8 mouse cellular contexts compared by ENCODE assay signal in the genomic region with DNA sequence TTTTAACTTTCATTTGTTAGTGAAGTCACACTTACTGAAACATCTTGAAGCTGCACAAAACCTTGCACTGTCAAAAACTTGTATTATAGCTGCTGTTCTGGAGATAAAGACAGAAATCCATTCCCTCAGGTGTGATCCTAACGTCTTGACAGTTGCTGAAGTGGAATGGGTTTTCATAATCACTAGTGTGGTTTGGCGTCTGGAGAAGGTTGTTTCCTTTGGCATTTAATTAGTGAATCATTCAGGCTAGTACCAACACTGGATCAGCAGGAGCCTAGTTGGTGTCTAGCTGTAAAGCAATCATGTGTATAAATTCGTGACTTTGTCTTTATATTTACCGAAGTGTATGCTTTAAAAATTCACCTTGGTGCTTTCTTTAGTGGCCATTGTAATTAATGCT. TPM values are rescaled to one million over a fixed set of nuclear protein-coding genes. Genes with fewer than 3 reads are reported as not detected.
DNase-seq lines count a peak whose midpoint lies in the region; ATAC-seq and TF ChIP-seq lines count a peak whose summit lies in the region.

No protein-coding gene starts in this region.

- ATAC-seq in hindbrain, embryonic 14.5 days (ENCODE audit: low FRiP score): no peak
- ATAC-seq in liver, postnatal 0 days: no peak
- ATAC-seq in granulocyte monocyte progenitor cell, adult 5-6 weeks (replicated peaks; ENCODE audit: poor library complexity, severe bottlenecking): no peak

- peak overlapping the region; percentile 74 for H3K4me2 ChIP-seq in hindbrain, embryonic 14.5 days (replicated peaks)
- H3K4me2 ChIP-seq in CH12.LX (ENCODE audit: insufficient read depth, low read depth, poor library complexity, severe bottlenecking): peak overlapping the region; percentile 29; the same call in 1 of the 2 replicates
- H3K4me2 ChIP-seq in liver, postnatal 0 days (ENCODE audit: low read depth, low read length): peak overlapping the region; percentile 85

- 50% methylated on average over 4 of the region's 4 CpGs for WGBS in hindbrain, embryonic 14.5 days
- 68% methylated on average over 4 of the region's 4 CpGs for WGBS in hindbrain, embryonic 10.5 days
- WGBS in liver, postnatal 0 days (ENCODE audit: insufficient replicate concordance): 55% methylated on average over 4 of the region's 4 CpGs

- TF ChIP-seq CTCF in CH12.LX (conservative IDR thresholded peaks at IDR 0.05 in 1 of 2, IDR thresholded peaks at IDR 0.05 in 1 of 2; ENCODE audit: low read depth in 2 of 2, low read length in 2 of 2): no peak
- TF ChIP-seq CTCF in liver, postnatal 0 days (IDR thresholded peaks at IDR 0.05; ENCODE audit: low read depth): no peak

- H3K27me3 ChIP-seq in hindbrain, embryonic 14.5 days (ENCODE audit: control insufficient read depth, insufficient read depth, low read length): no peaks in the 10 kb centered on the region
- H3K27me3 ChIP-seq in hindbrain, embryonic 10.5 days (ENCODE audit: insufficient read depth, poor library complexity, severe bottlenecking): no peaks in the 10 kb centered on the region
- H3K27me3 ChIP-seq in CH12.LX (replicated peaks): no peaks in the 10 kb centered on the region
- no peaks in the 10 kb centered on the region for H3K27me3 ChIP-seq in liver, postnatal 0 days (ENCODE audit: insufficient read depth, low read length)

- H3K36me3 ChIP-seq in hindbrain, embryonic 14.5 days (replicated peaks; ENCODE audit: control insufficient read depth, insufficient read depth): peaks cover 6% of the 10 kb centered on the region
- H3K36me3 ChIP-seq in hindbrain, embryonic 10.5 days: 0 out of 2 replicates have a peak, but pooled peaks cover 10% of the 10 kb centered on the region
- H3K36me3 ChIP-seq in CH12.LX (replicated peaks in 1 of 2; ENCODE audit: control insufficient read depth in 1 of 2, insufficient read depth in 1 of 2, low read length in 1 of 2): peaks cover 11 to 26% of the 10 kb centered on the region in 2 experiments
- peaks cover 20% of the 10 kb centered on the region for H3K36me3 ChIP-seq in liver, postnatal 0 days (replicated peaks; ENCODE audit: insufficient read depth, low read length)

- H3K9me3 ChIP-seq in hindbrain, embryonic 14.5 days (ENCODE audit: control insufficient read depth, low read length): no peaks in the 10 kb centered on the region
- no peaks in the 10 kb centered on the region for H3K9me3 ChIP-seq in hindbrain, embryonic 10.5 days
- no peaks in the 10 kb centered on the region for H3K9me3 ChIP-seq in CH12.LX (replicated peaks; ENCODE audit: low read length)
- H3K9me3 ChIP-seq in liver, postnatal 0 days (ENCODE audit: low read length): no peaks in the 10 kb centered on the region

- TF ChIP-seq EP300 in CH12.LX (IDR thresholded peaks at IDR 0.05; ENCODE audit: low read length): no peak
- TF ChIP-seq EP300 in liver, postnatal 0 days (IDR thresholded peaks at IDR 0.05; ENCODE audit: low read depth): no peak

- in situ Hi-C loops in CH12.LX (cut with MboI; ENCODE audit: low pct_ligation_motif_present, low pct_unique_long_range_greater_than_20kb, low sequenced_read_pairs): loop anchor here (10.0 kb wide), 1 partner anchor 436 kb away; the partner anchor contains the start of gene Fosl2

- dilution Hi-C loops in CH12.LX (cut with MboI; ENCODE audit: extremely low pct_ligation_motif_present, extremely low pct_unique_long_range_greater_than_20kb, low sequenced_read_pairs): no loop called here

- H3K4me3 ChIP-seq in hindbrain, embryonic 14.5 days (replicated peaks; ENCODE audit: low read length): peak overlapping the region; percentile 56; the same call in 1 of the 2 replicates
- no peak overlapping the region for H3K4me3 ChIP-seq in hindbrain, embryonic 10.5 days
- H3K4me3 ChIP-seq in CH12.LX (replicated peaks in 1 of 3; ENCODE audit: low read depth in 2 of 3, low read length in 2 of 3, poor library complexity in 1 of 3): peak overlapping the region in 1 of 3 experiments; percentile 2
- H3K4me3 ChIP-seq in liver, postnatal 0 days (ENCODE audit: low read depth, low read length): 0 out of 2 replicates have a peak overlapping the region, but pooled peaks have one; percentile 90

- DNase-seq in hindbrain, embryonic 14.5 days (ENCODE audit: low spot score): no peak
- no peak for DNase-seq in hindbrain, embryonic 10.5 days (ENCODE audit: low spot score)
- DNase-seq in CH12.LX (ENCODE audit: extremely low read depth): no peak
- peak; percentile 20 for DNase-seq in c-Kit-positive CD71-positive TER-119-positive erythroid progenitor cells, embryonic 14.5 days (ENCODE audit: low spot score)
- DNase-seq in liver, postnatal 0 days: no peak
- no peak for DNase-seq in left cerebral cortex, adult 9 months (ENCODE audit: low spot score in 2 of 2)
- no peak for DNase-seq in right cerebral cortex, adult 18-20 months

- no peak overlapping the region for H3K9ac ChIP-seq in hindbrain, embryonic 14.5 days
- H3K9ac ChIP-seq in CH12.LX (ENCODE audit: insufficient read depth, low read depth): no peak overlapping the region
- H3K9ac ChIP-seq in liver, postnatal 0 days (replicated peaks): no peak overlapping the region

- H3K27ac ChIP-seq in hindbrain, embryonic 14.5 days: no peak overlapping the region
- no peak overlapping the region for H3K27ac ChIP-seq in hindbrain, embryonic 10.5 days
- no peak overlapping the region for H3K27ac ChIP-seq in CH12.LX (ENCODE audit: insufficient read depth, low read depth)
- H3K27ac ChIP-seq in liver, postnatal 0 days (ENCODE audit: low read depth): peak overlapping the region; percentile 99

- H3K4me1 ChIP-seq in hindbrain, embryonic 14.5 days (replicated peaks; ENCODE audit: control insufficient read depth, insufficient read depth, low read length): peaks cover 6% of the 10 kb centered on the region
- peaks cover 8% of the 10 kb centered on the region for H3K4me1 ChIP-seq in hindbrain, embryonic 10.5 days (replicated peaks)
- peaks cover 0 to 30% of the 10 kb centered on the region in 2 experiments; a peak in 3 of 4 replicates for H3K4me1 ChIP-seq in CH12.LX (ENCODE audit: control insufficient read depth in 1 of 2, insufficient read depth in 2 of 2)
- H3K4me1 ChIP-seq in liver, postnatal 0 days (ENCODE audit: insufficient read depth): peaks cover 6% of the 10 kb centered on the region

- TF ChIP-seq RAD21 in CH12.LX (IDR thresholded peaks at IDR 0.05; ENCODE audit: low read depth, low read length): no peak

- no peaks in the 10 kb centered on the region for H3K79me2 ChIP-seq in CH12.LX (replicated peaks; ENCODE audit: control insufficient read depth, extremely low read depth, insufficient read depth, poor library complexity, severe bottlenecking)

- no peak for TF ChIP-seq POLR2A in CH12.LX (IDR thresholded peaks at IDR 0.05; ENCODE audit: low read depth, low read length)

TF ChIP-seq in CH12.LX, 34 proteins besides CTCF, POLR2A, EP300 and RAD21:
- TF ChIP-seq KAT2A (IDR thresholded peaks at IDR 0.05; ENCODE audit: insufficient replicate concordance, low read length): no peak
- no peak for TF ChIP-seq POLR2AphosphoS2 (IDR thresholded peaks at IDR 0.05; ENCODE audit: low read depth, low read length)
- TF ChIP-seq ELF1 (IDR thresholded peaks at IDR 0.05; ENCODE audit: low read depth, low read length): no peak
- TF ChIP-seq ETS1 (conservative IDR thresholded peaks at IDR 0.05; ENCODE audit: low read depth, low read length): no peak
- TF ChIP-seq TBP (conservative IDR thresholded peaks at IDR 0.05; ENCODE audit: low read depth, low read length): no peak
- TF ChIP-seq E2F4 (IDR thresholded peaks at IDR 0.05; ENCODE audit: insufficient replicate concordance, low read depth, low read length): no peak
- no peak for TF ChIP-seq UBTF (IDR thresholded peaks at IDR 0.05; ENCODE audit: low read depth, low read length)
- TF ChIP-seq NELFE (IDR thresholded peaks at IDR 0.05; ENCODE audit: low read depth, low read length): no peak
- no peak for TF ChIP-seq MXI1 (IDR thresholded peaks at IDR 0.05; ENCODE audit: low read depth, low read length)

RNA-seq across cellular contexts. Expression of gene Babam2, which starts 1.4 kb away (rescaled TPM):
- polyA plus RNA-seq in hindbrain, embryonic 14.5 days (2014; fragmentation: Nextera tagmentation; extraction: Ambion mirVana): 33.2 and 39.8 TPM in 2 replicates
- polyA plus RNA-seq in hindbrain, embryonic 10.5 days (2016; fragmentation: Nextera tagmentation; extraction: Ambion mirVana): 36.8 and 48.5 TPM in 2 replicates
- 30.0 and 39.8 TPM in 2 replicates for total RNA-seq in CH12.LX (2012; rRNA removed)
- total RNA-seq in CH12.LX (2014; rRNA removed): 29.4 and 38.2 TPM in 2 replicates
- polyA plus RNA-seq in CH12.LX (2012; ENCODE audit: insufficient read length, low read depth): 71.5 and 78.0 TPM in 2 replicates
- polyA plus RNA-seq in liver, postnatal 0 days (2015; fragmentation: Nextera tagmentation; extraction: Ambion mirVana): 22.1 and 25.2 TPM in 2 replicates
- total RNA-seq in granulocyte monocyte progenitor cell, adult 5-6 weeks (2014; fragmentation: Nextera tagmentation): 81.3 and 123 TPM in 2 replicates
- total RNA-seq in granulocyte monocyte progenitor cell, adult 5-6 weeks (2017): 47.7 and 63.9 TPM in 2 replicates

RNA-seq across cellular contexts. Expression of gene Rbks, which starts 1.5 kb away (rescaled TPM):
- 2.3 and 2.6 TPM in 2 replicates for polyA plus RNA-seq in hindbrain, embryonic 14.5 days (2014; fragmentation: Nextera tagmentation; extraction: Ambion mirVana)
- polyA plus RNA-seq in hindbrain, embryonic 10.5 days (2016; fragmentation: Nextera tagmentation; extraction: Ambion mirVana): 4.3 and 4.5 TPM in 2 replicates
- total RNA-seq in CH12.LX (2012; rRNA removed): 3.6 and 5.5 TPM in 2 replicates
- 6.5 and 6.8 TPM in 2 replicates for total RNA-seq in CH12.LX (2014; rRNA removed)
- 9.2 and 9.3 TPM in 2 replicates for polyA plus RNA-seq in CH12.LX (2012; ENCODE audit: insufficient read length, low read depth)
- 23.4 and 24.1 TPM in 2 replicates for polyA plus RNA-seq in liver, postnatal 0 days (2015; fragmentation: Nextera tagmentation; extraction: Ambion mirVana)
- total RNA-seq in granulocyte monocyte progenitor cell, adult 5-6 weeks (2014; fragmentation: Nextera tagmentation): 22.9 and 33.9 TPM in 2 replicates
- total RNA-seq in granulocyte monocyte progenitor cell, adult 5-6 weeks (2017): 22.4 and 28.9 TPM in 2 replicates

Comparison
In these comparisons a context has a peak if more than half of its experiments do, and no peak if none do; other contexts are left out.
1. H3K4me2 ChIP-seq: peak in every context shown above with its lines; median percentile 85 in liver, postnatal 0 days; 74 in hindbrain, embryonic 14.5 days; 29 in CH12.LX.